Mouse (Mus musculus) lung, embryonic 14.5 days (tissue): ENCODE results near the gene Dnajc6. TPM values are rescaled to one million over a fixed set of nuclear protein-coding genes. Genes with fewer than 3 reads are reported as not detected.

ENCODE experiments used
- ATAC-seq: fragments of 200-750 bp; cut with Nextera tagmentation; 2 replicates; pipeline ENCODE4 v1.8.0; 2017; ENCODE audit warnings: mild to moderate bottlenecking, moderate TSS enrichment, moderate library complexity; ENCODE audit not compliant: insufficient read depth
- DNase-seq: peaks from one replicate; pipeline ENCODE4 v3.0.0-alpha.2; 2015
- H3K27ac ChIP-seq: fragments of 300-500 bp; sonication (generic); 2 replicates; pipeline ENCODE4 v1.5.1; 2014; ENCODE audit warnings: low read depth, mild to moderate bottlenecking, moderate library complexity
- H3K27me3 ChIP-seq: fragments of 300-500 bp; sonication (generic); 2 replicates; pipeline ENCODE4 v1.6.1; 2014; ENCODE audit warnings: low read length, control low read depth; ENCODE audit not compliant: insufficient read depth
- H3K36me3 ChIP-seq: fragments of 300-500 bp; sonication (generic); 2 replicates; pipeline ENCODE4 v1.6.1; 2014; ENCODE audit warnings: control low read depth; ENCODE audit not compliant: insufficient read depth
- H3K4me1 ChIP-seq: fragments of 300-500 bp; sonication (generic); 2 replicates; pipeline ENCODE4 v1.6.1; 2014; ENCODE audit warnings: antibody characterized with exemption, control low read depth; ENCODE audit not compliant: insufficient read depth
- H3K4me2 ChIP-seq: fragments of 300-500 bp; sonication (generic); 2 replicates; pipeline ENCODE4 v1.6.1; 2014; ENCODE audit warnings: mild to moderate bottlenecking
- H3K4me3 ChIP-seq: fragments of 300-500 bp; sonication (generic); 2 replicates; pipeline ENCODE4 v1.5.1; 2014; ENCODE audit warnings: low read depth, low read length
- H3K9ac ChIP-seq: fragments of 300-500 bp; sonication (generic); 2 replicates; pipeline ENCODE4 v1.6.1; 2014
- H3K9me3 ChIP-seq: fragments of 300-500 bp; sonication (generic); 2 replicates; pipeline ENCODE4 v1.6.1; 2016; ENCODE audit warnings: low read depth, low read length, control low read depth
- CTCF ChIP-seq: IDR thresholded peaks from 2 replicates; pipeline ENCODE4 v1.5.1; 2016; ENCODE audit warnings: antibody characterized with exemption, low read depth
- WGBS: fragments of 180-500 bp; shearing (Covaris S2); extraction: QIAGEN DNeasy Blood & Tissue Kit; methylation state at CpG from one replicate; pipeline ENCODE4 v1.1.7; 2014; 5-methylcytosine and 5-hydroxymethylcytosine counted together
- polyA plus RNA-seq: library from polyadenylated mRNA; unstranded; fragments of >200 nt; fragmentation: Nextera tagmentation; extraction: Ambion mirVana; gene quantifications from 2 replicates; pipeline ENCODE4 v1.2.1, GENCODE M21; 2014

The Dnajc6 gene
- polyA plus RNA-seq = 0.11 and 0.16 TPM in 2 replicates

DNA sequence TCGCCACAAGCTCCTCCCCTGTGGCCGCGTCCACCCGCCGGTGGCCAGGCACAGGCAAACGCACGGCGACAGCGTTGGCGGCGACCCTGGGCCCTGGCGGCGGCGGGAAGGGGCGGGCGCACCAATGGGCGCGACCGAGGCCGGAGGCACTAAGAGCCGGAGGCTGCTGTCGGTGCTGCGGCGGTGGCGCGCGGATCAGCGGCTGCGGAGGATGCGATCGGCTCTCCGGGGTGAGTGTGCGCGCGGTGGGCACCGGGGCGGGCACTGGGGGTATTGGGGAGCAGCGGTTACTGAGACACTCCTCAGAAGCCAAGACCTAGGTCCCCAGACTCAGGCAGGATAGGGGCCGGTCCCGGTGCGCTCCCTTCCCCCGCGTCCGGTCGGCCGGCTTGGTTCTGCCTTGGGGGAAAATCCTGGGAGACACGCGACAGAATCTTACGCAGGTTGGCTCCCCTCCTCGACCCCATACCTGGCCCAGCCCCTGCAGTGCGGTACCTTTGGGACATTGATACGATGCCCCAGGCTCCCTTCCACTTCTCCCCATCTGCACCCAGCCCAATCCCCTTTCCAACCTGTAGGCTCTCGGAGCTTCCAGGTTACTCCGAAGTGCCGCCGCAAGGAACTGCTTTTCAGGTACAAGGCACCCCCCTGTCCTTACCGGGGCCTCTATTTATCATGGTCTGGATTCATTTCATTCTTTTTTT lies at the start of gene Dnajc6:
Gene Dnajc6 (plus strand): TSS at position 115 of the 704 bp plus-strand sequence.
- DNase-seq = peak; percentile 46
- peaks cover 38% of the 10 kb centered on the region for H3K27me3 ChIP-seq
- H3K27ac ChIP-seq = no peak within 1 kb of the TSS
- peak within 1 kb of the TSS; percentile 53 for H3K4me3 ChIP-seq
- no peaks in the 10 kb centered on the region for H3K9me3 ChIP-seq
- no peak for TF ChIP-seq CTCF
- peak within 1 kb of the TSS; percentile 47 for H3K9ac ChIP-seq
- no peaks in the 10 kb centered on the region for H3K4me1 ChIP-seq
- ATAC-seq = peak; percentile 67; the same call in 1 of the 2 replicates
- peak within 1 kb of the TSS; percentile 96 for H3K4me2 ChIP-seq
- under 1% methylated on average over 54 of the region's 57 CpGs for WGBS
- no peaks in the 10 kb centered on the region for H3K36me3 ChIP-seq

DNA sequence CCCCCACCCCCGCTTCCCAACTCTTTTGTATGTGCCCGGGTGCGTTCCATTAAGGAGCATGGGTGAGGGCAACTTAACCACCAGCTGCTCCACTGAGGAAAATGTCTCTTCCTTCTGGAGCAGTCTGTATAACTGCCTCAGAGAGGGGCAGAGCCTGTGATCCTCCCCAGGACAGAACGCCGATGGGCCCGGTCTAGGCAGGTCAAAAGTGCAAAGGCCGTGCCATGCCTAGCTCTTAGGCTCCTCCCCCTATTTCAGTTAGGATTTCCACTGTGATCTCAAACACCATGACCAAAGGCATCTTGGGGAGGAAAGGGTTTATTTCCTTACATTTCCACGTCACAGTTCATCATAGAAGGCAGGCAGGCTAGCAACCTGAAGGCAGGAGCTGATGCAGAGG lies 47.7 kb upstream of the Dnajc6 start:
- H3K4me3 ChIP-seq = no peak overlapping the region
- 0 out of 2 replicates have a peak, but pooled peaks cover 2% of the 10 kb centered on the region for H3K36me3 ChIP-seq
- WGBS = 79% methylated on average over 8 of the region's 8 CpGs
- no peaks in the 10 kb centered on the region for H3K9me3 ChIP-seq
- DNase-seq (no peak), ATAC-seq (no peak)
- H3K27me3 ChIP-seq = no peaks in the 10 kb centered on the region
- TF ChIP-seq CTCF = no peak
- H3K9ac ChIP-seq = no peak overlapping the region
- no peak overlapping the region for H3K4me2 ChIP-seq
- no peaks in the 10 kb centered on the region for H3K4me1 ChIP-seq
- no peak overlapping the region for H3K27ac ChIP-seq

DNA sequence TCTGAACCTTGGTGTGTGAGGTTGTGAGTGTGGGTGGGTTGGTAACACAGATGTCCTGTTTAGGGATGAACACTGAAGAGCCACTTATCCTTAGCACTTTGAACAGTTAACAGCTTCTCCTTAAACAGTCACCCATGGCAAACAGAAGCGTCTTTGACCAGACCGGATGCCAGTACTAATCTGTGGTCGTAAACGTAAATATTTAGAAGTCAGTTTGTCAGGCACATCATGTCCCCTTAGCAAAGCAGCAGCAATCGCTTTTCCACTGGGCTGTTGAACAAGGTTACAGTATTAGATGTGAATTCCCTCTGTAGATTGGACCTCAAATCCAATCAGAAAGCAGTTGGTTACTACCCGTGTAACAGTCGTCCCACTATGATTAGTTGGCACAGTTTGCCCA lies 47.1 kb upstream of the Dnajc6 start:
- H3K36me3 ChIP-seq = 0 out of 2 replicates have a peak, but pooled peaks cover 2% of the 10 kb centered on the region
- H3K4me1 ChIP-seq = no peaks in the 10 kb centered on the region
- no peak overlapping the region for H3K4me2 ChIP-seq
- peak; percentile 58 for DNase-seq
- TF ChIP-seq CTCF = no peak
- H3K27me3 ChIP-seq = no peaks in the 10 kb centered on the region
- 43% methylated on average over 7 of the region's 7 CpGs for WGBS
- H3K9ac ChIP-seq = no peak overlapping the region
- H3K9me3 ChIP-seq = no peaks in the 10 kb centered on the region
- H3K4me3 ChIP-seq = no peak overlapping the region
- ATAC-seq = no peak
- H3K27ac ChIP-seq = no peak overlapping the region

DNA sequence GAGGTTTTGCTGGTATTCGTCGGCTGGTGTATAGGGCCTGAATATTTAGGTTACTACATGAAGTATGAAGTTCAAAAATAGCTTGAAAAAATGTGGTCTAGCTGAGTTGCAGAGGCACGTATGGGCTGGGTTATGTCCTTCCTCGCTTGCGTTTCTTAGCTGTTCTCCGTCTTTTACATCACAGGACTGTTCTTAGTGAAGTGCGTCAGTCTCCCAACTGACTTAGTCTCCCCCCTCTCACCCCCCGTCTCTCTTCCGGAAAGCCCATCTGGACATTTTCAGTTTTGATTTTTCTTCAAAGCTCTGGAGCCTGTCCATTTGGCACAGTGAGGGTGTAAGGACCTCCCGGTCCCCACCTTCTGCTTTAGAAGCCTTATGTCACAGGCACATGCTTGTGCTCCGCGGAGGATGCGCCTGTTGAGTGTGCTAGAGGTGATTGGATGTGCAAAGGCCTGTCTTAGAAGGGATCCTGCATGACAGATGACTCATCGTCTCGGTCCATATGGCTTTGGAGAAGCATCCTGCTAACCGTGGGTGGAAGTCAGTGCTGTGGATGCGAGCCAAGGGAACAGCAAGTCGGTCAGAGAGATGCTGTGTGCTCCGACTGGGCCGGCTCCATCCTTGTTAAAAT lies 46.2 kb upstream of the Dnajc6 start:
- no peaks in the 10 kb centered on the region for H3K9me3 ChIP-seq
- no peak overlapping the region for H3K9ac ChIP-seq
- ATAC-seq = peak; percentile 80; the same call in 1 of the 2 replicates
- 0 out of 2 replicates have a peak, but pooled peaks cover 2% of the 10 kb centered on the region for H3K36me3 ChIP-seq
- H3K4me2 ChIP-seq = no peak overlapping the region
- DNase-seq = peak; percentile 69
- H3K27ac ChIP-seq = no peak overlapping the region
- no peaks in the 10 kb centered on the region for H3K4me1 ChIP-seq
- no peaks in the 10 kb centered on the region for H3K27me3 ChIP-seq
- no peak overlapping the region for H3K4me3 ChIP-seq
- no peak for TF ChIP-seq CTCF
- WGBS = 62% methylated on average over 20 of the region's 20 CpGs

DNA sequence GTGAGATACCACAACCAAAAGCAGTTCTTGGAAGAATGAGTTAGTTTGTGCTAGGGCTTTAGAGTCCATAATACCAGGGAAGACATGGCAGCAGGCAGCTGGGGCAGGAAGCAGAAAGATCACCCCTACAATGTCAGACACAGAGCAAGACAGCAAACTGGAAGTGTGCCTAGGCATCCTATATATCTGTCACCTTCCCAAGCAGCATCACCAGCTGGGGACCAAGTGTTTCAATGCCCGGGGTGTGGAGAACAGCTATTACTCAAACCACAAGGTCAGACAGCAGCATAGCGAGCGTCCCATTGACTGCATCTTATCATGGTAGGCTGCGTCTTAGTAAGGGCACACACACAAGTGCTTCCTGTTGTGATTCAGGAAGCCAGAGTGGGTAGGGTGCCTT lies 45.4 kb upstream of the Dnajc6 start:
- Histone ChIP-seq H3K4me1 (no peaks in the 10 kb centered on the region), H3K9ac (no peak overlapping the region), H3K36me3 (0 out of 2 replicates have a peak, but pooled peaks cover 2% of the 10 kb centered on the region), H3K27me3 (no peaks in the 10 kb centered on the region), H3K4me3 (no peak overlapping the region), H3K4me2 (no peak overlapping the region), H3K27ac (no peak overlapping the region), H3K9me3 (no peaks in the 10 kb centered on the region)
- WGBS = 80% methylated on average over 4 of the region's 4 CpGs
- ATAC-seq (no peak), DNase-seq (peak; percentile 13)
- no peak for TF ChIP-seq CTCF

DNA sequence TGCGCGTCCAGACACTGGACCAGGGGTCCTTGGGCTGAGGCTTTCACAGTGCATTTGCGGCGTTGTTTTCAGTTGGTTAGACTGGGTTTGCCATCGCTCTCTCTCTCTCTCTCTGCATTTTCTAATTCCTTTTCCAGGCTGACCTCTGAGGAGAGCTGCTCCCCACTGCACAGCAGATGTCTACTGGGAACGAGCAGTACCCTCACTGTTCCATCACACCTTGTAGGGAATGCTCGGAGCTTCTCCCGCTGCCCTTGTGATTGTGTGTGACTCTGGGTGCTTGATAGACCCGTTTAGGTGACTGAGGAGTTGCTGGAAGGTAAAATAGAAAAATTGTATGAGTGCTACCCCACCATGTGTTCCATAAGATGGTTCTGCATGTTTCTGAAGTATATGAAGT lies 43.6 kb upstream of the Dnajc6 start:
- no peak for ATAC-seq
- Histone ChIP-seq H3K9ac (no peak overlapping the region), H3K4me1 (no peaks in the 10 kb centered on the region), H3K27ac (no peak overlapping the region), H3K4me3 (no peak overlapping the region), H3K36me3 (0 out of 2 replicates have a peak, but pooled peaks cover 2% of the 10 kb centered on the region), H3K9me3 (no peaks in the 10 kb centered on the region), H3K4me2 (no peak overlapping the region), H3K27me3 (no peaks in the 10 kb centered on the region)
- 86% methylated on average over 9 of the region's 9 CpGs for WGBS
- no peak for TF ChIP-seq CTCF
- DNase-seq = no peak

DNA sequence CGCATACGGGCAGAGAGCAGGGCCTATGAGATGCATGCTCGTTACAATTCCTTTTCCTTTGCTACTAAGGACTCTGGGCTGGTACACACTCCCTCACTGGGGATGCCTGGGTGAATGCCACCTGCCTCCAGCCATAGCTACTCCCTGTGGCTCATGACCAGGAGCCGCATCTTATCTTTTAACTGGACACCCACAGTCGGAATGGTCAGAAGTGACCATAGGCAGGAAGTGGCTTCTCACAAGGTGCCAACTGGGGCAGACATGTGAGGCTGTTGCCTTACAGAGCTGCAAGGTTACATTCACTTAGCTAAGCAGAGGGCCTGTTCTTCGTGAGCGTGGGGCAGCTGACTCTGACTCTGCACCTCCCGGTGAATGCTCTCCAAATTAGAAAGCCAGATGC lies 39.3 kb upstream of the Dnajc6 start:
- H3K27me3 ChIP-seq = no peaks in the 10 kb centered on the region
- DNase-seq (no peak), ATAC-seq (no peak)
- H3K9ac ChIP-seq = no peak overlapping the region
- no peaks in the 10 kb centered on the region for H3K36me3 ChIP-seq
- no peak overlapping the region for H3K4me2 ChIP-seq
- H3K4me1 ChIP-seq = no peaks in the 10 kb centered on the region
- no peak overlapping the region for H3K4me3 ChIP-seq
- no peak for TF ChIP-seq CTCF
- H3K27ac ChIP-seq = no peak overlapping the region
- H3K9me3 ChIP-seq = no peaks in the 10 kb centered on the region
- WGBS = 85% methylated on average over 8 of the region's 8 CpGs
